13 mouse cellular contexts compared by ENCODE assay signal in genomic region chr15:6565873-6566272, GRCm38 (mm10). TPM values are rescaled to one million over a fixed set of nuclear protein-coding genes. Genes with fewer than 3 reads are reported as not detected.
DNase-seq lines count a peak whose midpoint lies in the region; ATAC-seq and TF ChIP-seq lines count a peak whose summit lies in the region.
"Had no signal": no experiment of that assay in that cellular context is flagged by ENCODE, and none has a peak within 500 bp of the region (broad histone marks: within the 10 kb centered on the region; RNA-seq: fewer than 3 reads in every experiment).

No protein-coding gene starts in this region.

- intact Hi-C loops in heart, adult 2 months (cut with DNase I) = no loop called here
- intact Hi-C loops in heart, postnatal 25 days (cut with DNase I) = loop anchor here (5.0 kb wide), 2 partner anchors 129 to 179 kb away; no protein-coding TSS in a partner anchor

- no peaks in the 10 kb centered on the region for H3K9me3 ChIP-seq in midbrain, postnatal 0 days (ENCODE audit: low read length)
- H3K9me3 ChIP-seq in midbrain, embryonic 11.5 days (ENCODE audit: control insufficient read depth, low read length) = no peaks in the 10 kb centered on the region
- H3K9me3 ChIP-seq in stomach, postnatal 0 days (ENCODE audit: control insufficient read depth, low read length) = no peaks in the 10 kb centered on the region
- H3K9me3 ChIP-seq: stomach, embryonic 15.5 days had no signal

- H3K4me2 ChIP-seq in midbrain, postnatal 0 days (ENCODE audit: low read depth, low read length, poor library complexity, severe bottlenecking) = no peak overlapping the region
- no peak overlapping the region for H3K4me2 ChIP-seq in midbrain, embryonic 11.5 days
- no peak overlapping the region for H3K4me2 ChIP-seq in stomach, postnatal 0 days (replicated peaks; ENCODE audit: low read depth)

- TF ChIP-seq POLR2A in heart, adult 2 months (IDR thresholded peaks at IDR 0.05; ENCODE audit: insufficient read depth, low read depth, low read length) = no peak
- no peak for TF ChIP-seq POLR2A in bone marrow macrophage, adult 2 months (IDR thresholded peaks at IDR 0.05; ENCODE audit: borderline replicate concordance, low read depth, low read length)

- H3K9ac ChIP-seq in heart, adult 2 months (ENCODE audit: low read depth, low read length) = no peak overlapping the region
- no peak overlapping the region for H3K9ac ChIP-seq in midbrain, postnatal 0 days (replicated peaks; ENCODE audit: low read length, poor library complexity, severe bottlenecking)
- H3K9ac ChIP-seq in midbrain, embryonic 11.5 days (ENCODE audit: low read length) = no peak overlapping the region
- no peak overlapping the region for H3K9ac ChIP-seq in stomach, postnatal 0 days (ENCODE audit: low read length)
- H3K9ac ChIP-seq: stomach, embryonic 15.5 days had no signal

- H3K4me1 ChIP-seq in heart, adult 2 months (ENCODE audit: control insufficient read depth, insufficient read depth, low read length) = peaks cover 2% of the 10 kb centered on the region
- no peaks in the 10 kb centered on the region for H3K4me1 ChIP-seq in midbrain, postnatal 0 days (ENCODE audit: insufficient read depth, low read length)
- peaks cover 2% of the 10 kb centered on the region; the same call in 1 of the 2 replicates for H3K4me1 ChIP-seq in midbrain, embryonic 11.5 days (ENCODE audit: control insufficient read depth, insufficient read depth, low read length)
- peaks cover 48% of the 10 kb centered on the region for H3K4me1 ChIP-seq in bone marrow macrophage, adult 2 months (ENCODE audit: control insufficient read depth, insufficient read depth, low read length)
- H3K4me1 ChIP-seq in stomach, postnatal 0 days (replicated peaks; ENCODE audit: control insufficient read depth, insufficient read depth) = no peaks in the 10 kb centered on the region

- no peaks in the 10 kb centered on the region for H3K27me3 ChIP-seq in heart, adult 2 months (ENCODE audit: control insufficient read depth, insufficient read depth, low read length)
- H3K27me3 ChIP-seq in midbrain, postnatal 0 days (ENCODE audit: insufficient read depth, low read length) = no peaks in the 10 kb centered on the region
- H3K27me3 ChIP-seq in midbrain, embryonic 11.5 days (ENCODE audit: control insufficient read depth, insufficient read depth, low read length) = no peaks in the 10 kb centered on the region
- no peaks in the 10 kb centered on the region for H3K27me3 ChIP-seq in stomach, postnatal 0 days (ENCODE audit: control insufficient read depth, insufficient read depth, low read length)
- H3K27me3 ChIP-seq: stomach, embryonic 15.5 days had no signal

- no peak overlapping the region for H3K27ac ChIP-seq in heart, adult 2 months
- no peak overlapping the region for H3K27ac ChIP-seq in midbrain, postnatal 0 days (ENCODE audit: low read depth, low read length)
- H3K27ac ChIP-seq in midbrain, embryonic 11.5 days (ENCODE audit: low read depth, low read length) = no peak overlapping the region
- H3K27ac ChIP-seq in bone marrow macrophage, adult 2 months (ENCODE audit: insufficient read depth, low read depth, low read length) = peak overlapping the region; percentile 97
- no peak overlapping the region for H3K27ac ChIP-seq in stomach, postnatal 0 days (replicated peaks)

- H3K79me2 ChIP-seq in heart, adult 2 months (replicated peaks; ENCODE audit: control insufficient read depth, insufficient read depth, low read length) = no peaks in the 10 kb centered on the region

- no peak for DNase-seq in heart, adult 2 months
- DNase-seq in heart, postnatal 25 days (ENCODE audit: low spot score) = no peak
- DNase-seq in midbrain, postnatal 0 days (ENCODE audit: low spot score) = no peak
- DNase-seq in midbrain, embryonic 11.5 days (ENCODE audit: low spot score, missing footprints) = no peak
- no peak for DNase-seq in stomach, postnatal 0 days (ENCODE audit: low spot score)
- DNase-seq in right cerebral cortex, postnatal 25 days = no peak
- no peak for DNase-seq in right cerebral cortex, adult 18-20 months
- DNase-seq: adrenal gland, postnatal 10 days; B cell, adult 2 months; kidney, postnatal 14 days; left cerebral cortex, postnatal 4 days had no signal

- no peaks in the 10 kb centered on the region for H3K36me3 ChIP-seq in heart, adult 2 months (ENCODE audit: control insufficient read depth, insufficient read depth, low read length)
- H3K36me3 ChIP-seq in midbrain, postnatal 0 days (ENCODE audit: insufficient read depth, low read length) = no peaks in the 10 kb centered on the region
- H3K36me3 ChIP-seq in midbrain, embryonic 11.5 days (ENCODE audit: control insufficient read depth, insufficient read depth, low read length) = no peaks in the 10 kb centered on the region
- H3K36me3 ChIP-seq in stomach, postnatal 0 days (ENCODE audit: control insufficient read depth, insufficient read depth, low read length) = no peaks in the 10 kb centered on the region
- H3K36me3 ChIP-seq: stomach, embryonic 15.5 days had no signal

- no peak for ATAC-seq in midbrain, postnatal 0 days (ENCODE audit: low FRiP score)
- ATAC-seq in midbrain, embryonic 11.5 days (ENCODE audit: low FRiP score) = no peak
- no peak for ATAC-seq in stomach, postnatal 0 days (ENCODE audit: low FRiP score, low TSS enrichment)

- no peak overlapping the region for H3K4me3 ChIP-seq in heart, adult 2 months
- H3K4me3 ChIP-seq in midbrain, postnatal 0 days (ENCODE audit: low read depth, low read length) = no peak overlapping the region
- H3K4me3 ChIP-seq in midbrain, embryonic 11.5 days (ENCODE audit: low read depth, low read length) = no peak overlapping the region
- no peak overlapping the region for H3K4me3 ChIP-seq in bone marrow macrophage, adult 2 months (ENCODE audit: insufficient read depth, low read length)
- H3K4me3 ChIP-seq in stomach, postnatal 0 days (ENCODE audit: low read depth, low read length) = no peak overlapping the region

- 97% methylated on average over 4 of the region's 4 CpGs for WGBS in heart, adult 2 months
- WGBS in midbrain, postnatal 0 days = 94% methylated on average over 4 of the region's 4 CpGs
- WGBS in midbrain, embryonic 11.5 days = 93% methylated on average over 4 of the region's 4 CpGs
- WGBS in stomach, postnatal 0 days = 98% methylated on average over 4 of the region's 4 CpGs

- TF ChIP-seq CTCF in heart, adult 2 months (IDR thresholded peaks at IDR 0.05) = peak; percentile 24
- peak; percentile 36 for TF ChIP-seq CTCF in midbrain, postnatal 0 days (IDR thresholded peaks at IDR 0.05)
- TF ChIP-seq CTCF in bone marrow macrophage, adult 2 months (IDR thresholded peaks at IDR 0.05; ENCODE audit: low read depth, low read length) = peak; percentile 27; the same call in 1 of the 2 replicates
- TF ChIP-seq CTCF in stomach, postnatal 0 days (IDR thresholded peaks at IDR 0.05; ENCODE audit: low read depth) = 0 out of 2 replicates have a peak, but pooled peaks have one; percentile 29

- no peak for TF ChIP-seq EP300 in heart, adult 2 months (IDR thresholded peaks at IDR 0.05; ENCODE audit: insufficient read depth, low read depth, low read length)
- no peak for TF ChIP-seq EP300 in stomach, postnatal 0 days (optimal IDR thresholded peaks at IDR 0.05)

RNA-seq across cellular contexts. Expression of gene Fyb, which starts 43.2 kb away (rescaled TPM):
- 10 to 100 TPM; 25.2 to 45.7 TPM for total RNA-seq in heart, adult 2 months (2021)
- 2.2 and 4.1 TPM in 2 replicates for polyA plus RNA-seq in heart, adult 2 months (2012; rRNA removed)
- 10 to 100 TPM; 36.3 to 37.6 TPM for total RNA-seq in heart, postnatal 25 days (2021)
- 2.2 TPM in 1 of 2 replicates, not detected in the other for total RNA-seq in midbrain, postnatal 0 days (2014; rRNA removed)
- 1.5 and 3.6 TPM in 2 replicates for polyA plus RNA-seq in midbrain, postnatal 0 days (2015; fragmentation: Nextera tagmentation; extraction: Ambion mirVana)
- polyA plus RNA-seq in midbrain, embryonic 11.5 days (2014; fragmentation: Nextera tagmentation; extraction: Ambion mirVana) = 3.6 and 4.0 TPM in 2 replicates
- polyA plus RNA-seq in bone marrow macrophage, adult 2 months (2012; ENCODE audit: insufficient read depth, insufficient read length, missing spikeins) = 1,205 and 1,358 TPM in 2 replicates
- polyA plus RNA-seq in stomach, postnatal 0 days (2015; fragmentation: Nextera tagmentation; extraction: Ambion mirVana) = 5.5 and 7.8 TPM in 2 replicates

Comparison
In these comparisons a context has a peak if more than half of its experiments do, and no peak if none do; other contexts are left out.
1. RNA of gene Fyb, which starts 43.2 kb away (polyA plus RNA-seq): 1,205 to 1,358 TPM in bone marrow macrophage, adult 2 months; 5.5 to 7.8 TPM in stomach, postnatal 0 days, 2.2 to 4.1 TPM in heart, adult 2 months, 3.6 to 4.0 TPM in midbrain, embryonic 11.5 days and 1.5 to 3.6 TPM in midbrain, postnatal 0 days; every median in the first group is over 100 times any median in the second.
2. Peak in every context shown above with its lines, with median percentiles within 50 percentile points of each other: CTCF ChIP-seq.